Mouse (Mus musculus) natural killer cell, adult 2 months (primary cell): Measurements from ENCODE around the gene Gpr83.

Experiments
- DNase-seq, 2 experiments: peaks; one replicate each; pipeline ENCODE4 v3.0.0; 2022; ENCODE audit warnings: low spot score in 2 of 2

Gene Gpr83

GRCm38 (mm10) chr9:14859868-14860639, at the start of gene Gpr83:
Gpr83 (plus strand) TSS chr9:14860210.
- no peak for DNase-seq

GRCm38 (mm10) chr9:14821396-14821795, 38.6 kb upstream of the Gpr83 start:
- DNase-seq: no peak

GRCm38 (mm10) chr9:14824840-14825239, 35.2 kb upstream of the Gpr83 start:
- DNase-seq: no peak

- DNase-seq: no peak
Measured at GRCm38 (mm10) chr9:14827875-14828274, 32.1 kb upstream of the Gpr83 start.

- no peak for DNase-seq
Measured at GRCm38 (mm10) chr9:14832046-14832445, 28.0 kb upstream of the Gpr83 start.

GRCm38 (mm10) chr9:14835335-14836075, 24.5 kb upstream of the Gpr83 start:
- DNase-seq: no peak

- no peak for DNase-seq
Measured at GRCm38 (mm10) chr9:14839527-14839926, 20.5 kb upstream of the Gpr83 start.

- no peak for DNase-seq
Measured at GRCm38 (mm10) chr9:14839970-14840369, 20.0 kb upstream of the Gpr83 start.

- no peak for DNase-seq
Measured at GRCm38 (mm10) chr9:14841878-14842761, 17.9 kb upstream of the Gpr83 start.

GRCm38 (mm10) chr9:14843311-14843857, 16.6 kb upstream of the Gpr83 start:
- no peak for DNase-seq

GRCm38 (mm10) chr9:14843901-14844300, 16.1 kb upstream of the Gpr83 start:
- DNase-seq: no peak

- peak in 1 of 2 experiments; percentile 8 for DNase-seq
Measured at GRCm38 (mm10) chr9:14846428-14846827, 13.6 kb upstream of the Gpr83 start.

GRCm38 (mm10) chr9:14848267-14848935, 11.6 kb upstream of the Gpr83 start:
- no peak for DNase-seq

GRCm38 (mm10) chr9:14854585-14854984, 5.4 kb upstream of the Gpr83 start:
- no peak for DNase-seq

- DNase-seq: no peak
Measured at GRCm38 (mm10) chr9:14856922-14857654, 2.9 kb upstream of the Gpr83 start.

- no peak for DNase-seq
Measured at GRCm38 (mm10) chr9:14858170-14858706, 1.8 kb upstream of the Gpr83 start.

- DNase-seq: no peak
Measured at GRCm38 (mm10) chr9:14858782-14859181, 1.2 kb upstream of the Gpr83 start.

GRCm38 (mm10) chr9:14863126-14863525, 3.1 kb downstream of the Gpr83 start:
- no peak for DNase-seq

- DNase-seq: no peak
Measured at GRCm38 (mm10) chr9:14864726-14865125, 4.7 kb downstream of the Gpr83 start.

GRCm38 (mm10) chr9:14866957-14867356, 6.9 kb downstream of the Gpr83 start:
- DNase-seq: peak in 1 of 2 experiments; percentile 53
